Mouse (Mus musculus) olfactory bulb, adult 2 months (tissue): ENCODE results near the gene Anks1b. TPM values are rescaled to one million over a fixed set of nuclear protein-coding genes. Genes with fewer than 3 reads are reported as not detected.

Experiments used
- H3K27ac ChIP-seq: fragments of 200-500 bp; 2 replicates; pipeline ENCODE4 v1.5.1; 2012; ENCODE audit warnings: low read depth, low read length; ENCODE audit not compliant: insufficient read depth
- H3K4me1 ChIP-seq: fragments of 200-500 bp; 2 replicates; pipeline ENCODE4 v1.6.1; 2012; ENCODE audit warnings: low read length; ENCODE audit not compliant: control insufficient read depth, insufficient read depth
- H3K4me3 ChIP-seq: fragments of 200-500 bp; 2 replicates; pipeline ENCODE4 v1.5.1; 2012; ENCODE audit warnings: mild to moderate bottlenecking, low read depth, low read length, moderate library complexity; ENCODE audit not compliant: insufficient read depth
- CTCF ChIP-seq: fragments of 200-500 bp; IDR thresholded peaks from 2 replicates; pipeline ENCODE4 v1.5.1; 2012; ENCODE audit warnings: low read depth, mild to moderate bottlenecking, low read length, moderate library complexity; ENCODE audit not compliant: insufficient read depth
- POLR2A ChIP-seq: fragments of 200-500 bp; IDR thresholded peaks from 2 replicates; pipeline ENCODE4 v1.6.1; 2012; ENCODE audit warnings: mild to moderate bottlenecking, low read depth, low read length, moderate library complexity; ENCODE audit not compliant: insufficient read depth
- WGBS: fragments of 180-500 bp; shearing (Covaris S2); methylation state at CpG from one replicate; pipeline ENCODE4 v1.1.7; 2018; 5-methylcytosine and 5-hydroxymethylcytosine counted together
- polyA plus RNA-seq: library from polyadenylated mRNA; stranded (reverse); fragments of >200 nt; gene quantifications from 2 replicates; pipeline ENCODE4 v1.2.4, GENCODE M21; 2012; ENCODE audit warnings: low replicate concordance; ENCODE audit not compliant: missing spikeins, insufficient read depth, insufficient read length

The Anks1b gene
- polyA plus RNA-seq, 1 experiment: not detected

- TF ChIP-seq POLR2A: no peak
- no peak for TF ChIP-seq CTCF
- Histone ChIP-seq H3K27ac (no peak overlapping the region), H3K4me1 (no peaks in the 10 kb centered on the region), H3K4me3 (no peak overlapping the region)
- WGBS: 92% methylated on average over 8 of the region's 8 CpGs
Observed at GRCm38 (mm10) chr10:90785680-90786079, 912.4 kb downstream of the Anks1b start.

DNA sequence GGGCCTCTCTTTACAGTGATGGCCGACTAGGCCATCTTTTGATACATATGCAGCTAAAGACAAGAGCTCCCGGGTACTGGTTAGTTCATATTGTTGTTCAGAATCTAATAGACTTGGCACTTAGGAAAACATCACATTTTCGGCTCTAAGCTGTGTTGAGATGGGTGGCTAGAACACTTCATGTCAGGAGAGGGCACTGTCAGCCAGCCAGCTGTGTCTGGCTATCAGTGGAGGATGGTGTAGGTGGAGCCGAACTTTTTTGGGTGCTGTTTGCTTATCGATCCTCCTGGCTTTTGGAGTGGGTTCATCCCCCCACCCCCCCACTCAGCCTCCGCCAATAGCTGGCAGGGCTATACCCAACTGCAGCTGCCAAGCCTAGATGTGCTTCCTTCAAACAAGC is 929.8 kb downstream of the Anks1b start:
- 22% methylated on average over 6 of the region's 6 CpGs for WGBS
- Histone ChIP-seq H3K4me3 (no peak overlapping the region), H3K4me1 (peaks cover 3% of the 10 kb centered on the region), H3K27ac (no peak overlapping the region)
- TF ChIP-seq CTCF (no peak), POLR2A (no peak)

GRCm38 (mm10) chr10:90804602-90805095 is 931.3 kb downstream of the Anks1b start:
- WGBS: 42% methylated on average over 4 of the region's 4 CpGs
- no peak overlapping the region for H3K27ac ChIP-seq
- no peak for TF ChIP-seq POLR2A
- no peak for TF ChIP-seq CTCF
- H3K4me3 ChIP-seq: no peak overlapping the region
- peaks cover 3% of the 10 kb centered on the region for H3K4me1 ChIP-seq

DNA sequence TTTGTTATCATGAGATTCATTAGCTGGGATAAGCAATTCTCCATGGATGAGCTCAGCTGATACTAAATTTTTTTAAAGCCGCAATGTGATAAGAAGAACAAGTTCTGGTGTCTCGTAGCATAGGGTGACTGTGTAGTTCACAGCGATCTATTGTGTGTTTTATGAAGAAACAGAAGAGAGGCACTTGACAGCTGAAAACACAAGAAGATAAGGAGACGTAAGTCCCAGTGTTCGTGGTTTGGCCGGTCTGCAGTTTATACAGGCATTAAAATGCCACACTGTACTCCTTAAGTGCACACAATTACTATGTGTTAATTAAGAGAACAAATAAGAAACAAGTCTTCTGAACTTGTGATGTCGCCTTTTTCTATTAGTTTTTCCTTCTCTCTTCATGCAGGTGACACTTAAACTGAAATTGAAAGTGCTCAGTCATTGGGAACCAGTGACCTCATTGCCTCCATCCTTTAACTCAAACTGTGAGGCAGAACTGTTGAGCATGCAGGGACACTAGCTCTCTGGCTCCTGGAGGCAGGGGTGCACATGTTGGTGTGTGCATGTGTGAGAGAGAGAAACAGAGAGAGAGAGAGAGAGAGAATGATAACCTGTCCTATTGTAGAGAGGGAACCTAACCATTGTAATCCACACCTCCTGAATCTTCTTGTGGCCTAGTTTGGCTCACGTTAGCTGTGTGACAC is 935.5 kb downstream of the Anks1b start:
- Histone ChIP-seq H3K4me3 (no peak overlapping the region), H3K4me1 (peaks cover 2% of the 10 kb centered on the region; the same call in 1 of the 2 replicates), H3K27ac (no peak overlapping the region)
- 84% methylated on average over 8 of the region's 8 CpGs for WGBS
- no peak for TF ChIP-seq CTCF
- no peak for TF ChIP-seq POLR2A

DNA sequence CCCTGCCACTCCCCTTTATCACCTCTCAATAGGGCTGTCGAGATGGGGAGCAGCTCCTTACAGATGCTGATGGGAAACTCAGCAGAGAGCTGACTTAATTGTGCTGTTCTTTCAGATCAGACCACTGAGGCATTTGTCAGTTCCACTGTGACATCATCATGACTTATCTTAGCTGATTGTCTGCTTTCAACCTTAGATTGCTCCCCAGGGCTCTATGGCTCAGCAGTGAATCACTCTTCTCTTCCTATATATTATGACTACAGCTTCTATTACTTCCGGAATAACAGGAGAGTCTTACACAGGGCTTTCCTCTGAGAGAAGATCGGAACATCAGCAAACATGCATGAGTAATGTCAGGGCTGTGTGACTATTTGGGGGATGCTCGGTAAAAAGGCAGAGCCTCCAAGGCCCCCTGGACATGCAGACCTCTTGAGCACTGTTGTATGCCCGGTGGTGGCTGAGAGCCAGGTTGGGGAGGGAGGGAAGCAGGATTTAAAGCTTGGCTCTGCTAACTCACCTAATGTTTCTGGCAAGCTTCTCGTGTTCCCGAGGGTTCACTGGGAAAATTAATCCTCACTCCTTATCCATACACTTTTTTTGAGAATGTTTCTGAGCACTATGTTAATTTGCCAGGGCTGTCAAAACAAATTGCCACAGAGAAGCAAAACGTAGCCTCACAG is 936.7 kb downstream of the Anks1b start:
- 31% methylated on average over 8 of the region's 8 CpGs for WGBS
- TF ChIP-seq POLR2A: no peak
- TF ChIP-seq CTCF: no peak

DNA sequence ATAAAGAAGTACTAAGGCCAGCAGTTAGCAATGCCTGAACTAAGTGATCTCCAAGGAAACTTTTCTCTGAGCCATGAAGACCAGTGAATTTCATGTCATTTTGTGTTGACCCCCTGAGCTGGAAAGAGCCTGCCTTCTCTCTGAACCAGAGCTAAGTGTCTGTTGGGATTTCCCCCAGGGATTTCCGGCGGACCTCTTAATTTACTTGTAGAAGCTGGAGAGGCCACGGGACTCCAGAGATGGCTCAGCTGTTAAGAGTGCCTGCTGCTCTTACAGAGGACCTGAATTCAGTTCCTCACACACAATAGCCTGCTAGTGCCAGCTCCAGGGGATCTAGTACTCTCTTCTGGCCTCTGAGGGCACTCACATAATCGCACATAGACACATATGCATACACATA is 938.1 kb downstream of the Anks1b start:
- WGBS: 78% methylated on average over 4 of the region's 4 CpGs
- TF ChIP-seq POLR2A (no peak), CTCF (no peak)
- Histone ChIP-seq H3K27ac (no peak overlapping the region), H3K4me3 (no peak overlapping the region), H3K4me1 (peaks cover 4% of the 10 kb centered on the region)

More for the DNA sequence above, 936.7 kb downstream of the Anks1b start:
- H3K27ac ChIP-seq: no peak overlapping the region
- no peak overlapping the region for H3K4me3 ChIP-seq
- H3K4me1 ChIP-seq: peaks cover 4% of the 10 kb centered on the region

DNA sequence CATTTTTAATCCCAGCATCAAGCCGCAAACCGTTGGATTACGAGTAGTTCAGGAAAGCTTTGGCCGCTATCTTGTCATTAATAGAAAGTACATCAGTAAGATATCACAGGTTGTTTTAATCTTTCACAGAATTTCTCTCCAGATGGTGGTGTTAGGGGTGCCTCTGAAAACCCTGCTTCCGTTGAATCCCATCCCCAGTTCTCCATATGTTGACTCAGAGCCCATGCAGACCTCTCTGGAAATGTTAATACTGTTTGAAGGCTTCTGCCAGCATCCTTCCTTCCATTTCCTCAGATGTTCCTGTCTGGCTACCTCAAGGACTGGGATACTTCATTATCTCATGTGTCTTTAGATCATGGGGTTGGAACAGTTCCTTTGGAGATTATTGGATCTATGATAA is 940.0 kb downstream of the Anks1b start:
- Histone ChIP-seq H3K4me3 (no peak overlapping the region), H3K4me1 (peaks cover 10% of the 10 kb centered on the region), H3K27ac (no peak overlapping the region)
- TF ChIP-seq POLR2A (no peak), CTCF (no peak)
- 96% methylated on average over 5 of the region's 5 CpGs for WGBS

DNA sequence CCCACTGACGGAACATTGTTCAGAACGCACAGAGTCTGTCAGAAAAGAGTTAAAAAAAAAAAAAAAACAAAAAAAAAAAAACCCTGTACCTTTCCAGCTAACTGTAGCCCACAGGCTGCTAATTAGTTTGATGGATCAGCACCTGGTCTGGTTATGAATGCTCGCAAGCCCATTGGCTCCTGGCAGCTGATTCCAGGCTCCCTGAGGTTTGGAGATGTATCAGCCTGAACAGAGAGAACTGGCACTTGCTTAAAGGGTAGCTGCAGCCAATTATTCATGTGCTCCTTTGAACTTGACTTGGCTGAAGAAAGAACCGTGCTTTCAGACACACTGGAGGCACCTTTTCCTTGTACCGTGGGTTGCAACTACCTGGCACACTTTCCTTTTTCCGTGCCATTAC is 941.1 kb downstream of the Anks1b start:
- Histone ChIP-seq H3K4me3 (no peak overlapping the region), H3K27ac (no peak overlapping the region), H3K4me1 (peaks cover 10% of the 10 kb centered on the region)
- TF ChIP-seq CTCF (no peak), POLR2A (no peak)
- WGBS: 53% methylated on average over 6 of the region's 6 CpGs

GRCm38 (mm10) chr10:90818246-90818937 is 945.1 kb downstream of the Anks1b start:
- Histone ChIP-seq H3K4me1 (peaks cover 8% of the 10 kb centered on the region), H3K4me3 (no peak overlapping the region), H3K27ac (no peak overlapping the region)
- TF ChIP-seq CTCF (no peak), POLR2A (no peak)
- WGBS: 33% methylated on average over 10 of the region's 10 CpGs
